Mouse (Mus musculus) forebrain, embryonic 12.5 days (tissue): ENCODE results near the gene Rnf223. TPM values are rescaled to one million over a fixed set of nuclear protein-coding genes. Genes with fewer than 3 reads are reported as not detected.
"Not testable (repeated sequence)": the region's sequence is repeated elsewhere in the genome, so short reads cannot be mapped to it uniquely, and the experiment has no call there.

Source experiments
- ATAC-seq: fragments of 200-750 bp; cut with Nextera tagmentation; 2 replicates; pipeline ENCODE4 v1.8.0; 2017; ENCODE audit warnings: moderate TSS enrichment; ENCODE audit not compliant: low FRiP score
- H3K27ac ChIP-seq: fragments of 300-500 bp; sonication (generic); 2 replicates; pipeline ENCODE4 v1.5.1; 2016; ENCODE audit warnings: mild to moderate bottlenecking
- H3K27me3 ChIP-seq: fragments of 300-500 bp; sonication (generic); 2 replicates; pipeline ENCODE4 v1.6.1; 2016; ENCODE audit warnings: mild to moderate bottlenecking
- H3K36me3 ChIP-seq: fragments of 300-500 bp; sonication (generic); replicated peaks from 2 replicates; pipeline ENCODE4 v1.6.1; 2016; ENCODE audit warnings: mild to moderate bottlenecking
- H3K4me1 ChIP-seq: fragments of 300-500 bp; sonication (generic); 2 replicates; pipeline ENCODE4 v1.6.1; 2016
- H3K4me2 ChIP-seq: fragments of 300-500 bp; sonication (generic); 2 replicates; pipeline ENCODE4 v1.6.1; 2016; ENCODE audit warnings: mild to moderate bottlenecking, moderate library complexity
- H3K4me3 ChIP-seq: fragments of 300-500 bp; sonication (generic); replicated peaks from 2 replicates; pipeline ENCODE4 v1.5.1; 2016; ENCODE audit warnings: mild to moderate bottlenecking
- H3K9ac ChIP-seq: fragments of 300-500 bp; sonication (generic); 2 replicates; pipeline ENCODE4 v1.6.1; 2016; ENCODE audit warnings: mild to moderate bottlenecking
- H3K9me3 ChIP-seq: fragments of 300-500 bp; sonication (generic); 2 replicates; pipeline ENCODE4 v1.6.1; 2016
- WGBS: fragments of 180-500 bp; shearing (Covaris S2); methylation state at CpG from one replicate; pipeline ENCODE4 v1.1.7; 2016; 5-methylcytosine and 5-hydroxymethylcytosine counted together
- polyA plus RNA-seq: library from polyadenylated mRNA; unstranded; fragments of >200 nt; fragmentation: Nextera tagmentation; extraction: Ambion mirVana; gene quantifications from 2 replicates; pipeline ENCODE4 v1.2.1, GENCODE M21; 2016

Rnf223 gene
- polyA plus RNA-seq, 1 experiment from 2014 or later = 1.2 TPM

DNA sequence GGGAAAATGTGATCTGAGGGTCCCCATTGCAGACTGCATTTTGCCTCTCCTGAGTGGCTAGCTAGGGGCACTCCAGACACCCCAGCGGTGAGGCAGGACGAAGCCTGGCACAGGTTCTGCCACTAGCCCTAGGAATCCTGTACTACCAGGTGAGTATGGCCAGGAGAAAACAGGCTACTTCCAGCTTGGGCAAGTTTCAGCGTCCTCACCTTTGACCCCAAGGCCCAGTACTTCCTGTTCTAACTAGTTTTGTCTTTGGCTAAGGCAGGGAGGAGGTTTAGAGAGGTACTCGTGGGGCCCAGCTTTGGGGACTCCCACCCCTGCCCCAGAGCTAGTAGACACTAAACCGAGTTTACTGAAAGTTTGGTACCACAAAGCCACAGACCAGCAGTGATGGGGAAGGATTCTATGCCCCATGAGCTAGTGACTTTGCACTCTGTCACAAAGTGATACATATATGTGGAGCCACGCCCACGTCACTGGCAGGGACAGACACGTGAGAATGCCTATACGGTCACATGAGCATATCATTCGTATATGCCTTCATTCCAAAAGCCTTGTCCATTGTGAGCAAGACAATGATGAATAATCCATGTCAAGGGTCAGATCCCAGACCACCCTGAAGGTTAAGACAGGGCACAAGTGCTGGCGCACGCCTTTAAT lies 3.8 kb downstream of the Rnf223 start:
- Histone ChIP-seq H3K36me3 (no peaks in the 10 kb centered on the region), H3K9ac (no peak overlapping the region), H3K27me3 (no peaks in the 10 kb centered on the region), H3K9me3 (no peaks in the 10 kb centered on the region), H3K4me2 (no peak overlapping the region), H3K27ac (no peak overlapping the region), H3K4me3 (no peak overlapping the region), H3K4me1 (0 out of 2 replicates have a peak, but pooled peaks cover 8% of the 10 kb centered on the region)
- no peak for ATAC-seq
- 85% methylated on average over 12 of the region's 12 CpGs for WGBS

DNA sequence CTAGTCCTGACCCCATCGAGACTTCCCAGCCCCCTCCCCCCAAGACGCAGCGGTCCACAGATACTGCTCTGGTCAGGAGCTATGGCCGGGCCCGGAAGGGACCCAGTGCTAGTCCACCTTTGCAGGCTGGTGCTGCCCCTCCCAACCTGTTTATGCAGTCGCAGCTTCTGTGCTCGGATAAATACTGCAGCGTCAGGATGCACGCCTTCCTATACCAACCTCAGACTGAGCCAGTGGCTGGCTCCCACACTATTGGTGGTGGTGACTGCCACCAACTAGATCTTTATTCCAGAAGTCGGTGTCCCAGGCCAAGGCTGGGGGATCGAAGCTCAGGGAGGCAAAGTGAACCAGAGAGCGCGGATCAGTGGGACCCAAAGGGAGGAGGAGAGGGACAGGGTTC lies 4.8 kb downstream of the Rnf223 start:
- Histone ChIP-seq H3K4me2 (no peak overlapping the region), H3K27me3 (no peaks in the 10 kb centered on the region), H3K9me3 (no peaks in the 10 kb centered on the region), H3K36me3 (no peaks in the 10 kb centered on the region), H3K27ac (no peak overlapping the region), H3K9ac (no peak overlapping the region), H3K4me3 (no peak overlapping the region), H3K4me1 (0 out of 2 replicates have a peak, but pooled peaks cover 8% of the 10 kb centered on the region)
- no peak for ATAC-seq
- 93% methylated on average over 13 of the region's 13 CpGs for WGBS

DNA sequence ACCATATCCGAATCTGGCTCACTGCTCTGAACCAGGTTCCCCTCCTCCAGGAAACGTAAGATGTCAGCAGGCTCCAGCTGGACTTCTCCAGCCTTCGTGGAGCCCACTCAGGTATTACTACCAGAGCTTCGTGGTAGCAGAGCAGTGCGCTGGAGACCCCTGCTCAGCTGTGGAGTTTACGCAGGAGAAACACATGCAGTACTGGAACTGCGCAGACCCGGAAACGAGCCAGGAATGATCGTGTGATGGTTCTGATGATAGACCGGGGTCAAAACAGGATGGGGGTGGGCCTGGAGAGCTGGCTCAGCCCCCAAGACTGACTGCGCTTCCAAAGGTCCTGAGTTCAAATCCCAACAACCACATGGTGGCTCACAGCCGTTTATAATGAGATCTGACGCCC lies 5.5 kb downstream of the Rnf223 start:
- ATAC-seq = no peak
- 0 out of 2 replicates have a peak, but pooled peaks cover 8% of the 10 kb centered on the region for H3K4me1 ChIP-seq
- H3K9ac ChIP-seq = no peak overlapping the region
- 95% methylated on average over 14 of the region's 14 CpGs for WGBS
- H3K4me2 ChIP-seq = no peak overlapping the region
- H3K9me3 ChIP-seq = no peaks in the 10 kb centered on the region
- H3K27me3 ChIP-seq = no peaks in the 10 kb centered on the region
- H3K4me3 ChIP-seq = no peak overlapping the region
- no peak overlapping the region for H3K27ac ChIP-seq
- no peaks in the 10 kb centered on the region for H3K36me3 ChIP-seq

DNA sequence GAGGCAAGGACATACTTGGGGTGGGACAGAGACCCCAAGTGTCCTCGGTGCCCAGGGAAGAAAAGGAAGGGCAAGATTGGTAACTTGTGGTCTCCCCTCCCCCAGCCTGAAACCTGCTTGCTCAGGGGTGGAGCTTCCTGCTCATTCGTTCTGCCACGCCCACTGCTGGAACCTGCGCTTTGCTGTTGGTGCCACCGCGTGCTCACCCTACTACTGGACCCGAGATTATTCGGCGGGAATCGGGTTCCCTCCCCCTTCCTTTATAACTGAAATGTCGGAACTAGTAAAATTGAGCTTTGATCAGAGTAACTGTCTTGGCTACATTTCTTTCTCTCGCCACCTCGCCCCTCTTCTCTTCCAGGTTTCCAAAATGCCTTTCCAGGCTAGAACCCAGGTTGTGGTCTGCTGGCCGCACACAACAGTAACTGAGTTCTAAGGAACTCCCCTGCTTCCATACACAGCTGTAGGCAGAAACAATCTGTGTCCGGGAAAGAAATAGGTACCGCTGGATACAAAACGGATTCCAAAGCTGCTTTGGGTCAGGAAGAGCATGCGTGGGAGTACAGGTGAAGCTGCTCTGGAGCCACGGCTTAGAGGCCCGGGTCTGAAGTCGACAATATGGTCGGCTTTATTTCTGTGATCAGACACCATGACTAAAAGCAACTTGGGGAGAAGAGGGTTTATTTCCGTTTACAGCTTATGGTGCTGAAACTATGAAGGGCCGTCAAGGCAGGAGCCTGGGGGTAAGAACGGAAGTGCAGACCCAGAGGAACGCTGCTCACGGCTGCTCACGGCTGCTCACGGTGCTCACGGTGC lies 6.2 kb downstream of the Rnf223 start:
- Histone ChIP-seq H3K4me1 (0 out of 2 replicates have a peak, but pooled peaks cover 8% of the 10 kb centered on the region), H3K27me3 (no peaks in the 10 kb centered on the region), H3K9ac (no peak overlapping the region), H3K4me2 (no peak overlapping the region), H3K27ac (no peak overlapping the region), H3K9me3 (no peaks in the 10 kb centered on the region), H3K4me3 (no peak overlapping the region), H3K36me3 (no peaks in the 10 kb centered on the region)
- 95% methylated on average over 30 of the region's 30 CpGs for WGBS
- ATAC-seq = no peak

DNA sequence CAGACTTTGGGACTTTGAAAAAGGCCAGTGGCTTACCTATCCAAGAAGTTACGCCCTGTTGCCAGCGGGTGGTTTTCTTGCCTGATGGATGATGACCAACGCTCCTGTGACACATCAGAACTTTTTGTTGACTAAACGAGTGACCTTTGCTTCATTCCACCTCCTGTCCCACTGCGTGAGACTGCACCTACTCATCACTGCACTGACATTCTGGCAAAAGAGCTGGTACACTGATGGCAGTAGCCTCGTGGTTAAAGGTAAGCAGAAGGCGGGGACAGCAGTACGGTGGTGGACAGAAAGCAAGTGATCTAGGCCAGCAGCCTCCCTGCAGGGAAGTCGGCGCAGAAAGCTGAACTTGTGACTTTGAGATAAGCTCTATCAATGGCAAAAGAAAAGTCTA lies 20.6 kb downstream of the Rnf223 start:
- H3K4me3 ChIP-seq, H3K4me1 ChIP-seq, H3K36me3 ChIP-seq, H3K4me2 ChIP-seq, H3K27ac ChIP-seq, H3K27me3 ChIP-seq, H3K9me3 ChIP-seq, ATAC-seq, H3K9ac ChIP-seq: not testable (repeated sequence)
- 94% methylated on average over 10 of the region's 10 CpGs for WGBS

DNA sequence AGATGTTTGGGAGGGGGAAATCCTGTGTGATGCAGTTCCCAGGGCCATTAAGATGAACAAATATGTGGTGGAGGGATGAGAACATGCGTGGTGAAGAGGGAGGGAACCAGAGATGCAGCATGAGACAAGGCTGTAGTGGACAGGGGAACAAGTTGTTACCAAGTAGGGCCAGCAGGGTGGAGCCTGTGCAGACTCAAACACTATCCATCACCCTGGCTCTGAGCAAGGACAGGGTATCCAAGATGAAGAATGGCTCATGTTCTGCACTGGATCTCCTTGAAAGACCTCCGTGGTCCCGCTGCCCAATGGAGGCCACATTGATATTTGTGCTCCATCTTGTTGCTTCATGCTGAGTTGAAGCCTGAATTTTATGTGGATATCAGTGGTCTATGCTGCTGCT lies 24.5 kb downstream of the Rnf223 start:
- no peaks in the 10 kb centered on the region for H3K36me3 ChIP-seq
- H3K9ac ChIP-seq = no peak overlapping the region
- H3K27ac ChIP-seq = no peak overlapping the region
- no peak overlapping the region for H3K4me3 ChIP-seq
- no peaks in the 10 kb centered on the region for H3K4me1 ChIP-seq
- no peaks in the 10 kb centered on the region for H3K27me3 ChIP-seq
- ATAC-seq = no peak
- H3K4me2 ChIP-seq = no peak overlapping the region
- peaks cover 15% of the 10 kb centered on the region for H3K9me3 ChIP-seq
- WGBS = 96% methylated on average over 3 of the region's 3 CpGs

DNA sequence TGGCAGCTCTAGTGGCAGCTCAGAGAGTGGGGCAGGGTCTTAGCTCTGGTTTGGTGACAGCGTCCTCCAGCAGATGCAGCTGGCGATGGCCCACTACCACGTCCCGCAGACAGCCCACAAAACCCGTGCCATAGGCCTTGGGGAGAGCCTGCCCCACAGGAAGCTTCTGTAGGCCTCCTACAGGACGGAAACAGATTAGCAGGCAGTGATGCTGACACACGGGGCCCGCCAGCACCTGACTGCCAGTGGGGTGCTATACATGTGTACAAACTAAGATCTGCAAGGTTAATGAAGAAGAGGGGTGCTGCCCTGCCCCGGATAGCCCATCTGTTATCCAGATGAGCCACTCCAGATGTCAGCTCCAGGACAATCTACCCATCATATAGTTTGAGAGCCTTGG lies 36.2 kb downstream of the Rnf223 start:
- no peak overlapping the region for H3K9ac ChIP-seq
- peaks cover 98% of the 10 kb centered on the region for H3K36me3 ChIP-seq
- no peak for ATAC-seq
- H3K27ac ChIP-seq = no peak overlapping the region
- no peaks in the 10 kb centered on the region for H3K27me3 ChIP-seq
- H3K4me1 ChIP-seq = no peaks in the 10 kb centered on the region
- H3K9me3 ChIP-seq = peaks cover 12% of the 10 kb centered on the region
- H3K4me3 ChIP-seq = no peak overlapping the region
- no peak overlapping the region for H3K4me2 ChIP-seq
- WGBS = 85% methylated on average over 9 of the region's 9 CpGs

DNA sequence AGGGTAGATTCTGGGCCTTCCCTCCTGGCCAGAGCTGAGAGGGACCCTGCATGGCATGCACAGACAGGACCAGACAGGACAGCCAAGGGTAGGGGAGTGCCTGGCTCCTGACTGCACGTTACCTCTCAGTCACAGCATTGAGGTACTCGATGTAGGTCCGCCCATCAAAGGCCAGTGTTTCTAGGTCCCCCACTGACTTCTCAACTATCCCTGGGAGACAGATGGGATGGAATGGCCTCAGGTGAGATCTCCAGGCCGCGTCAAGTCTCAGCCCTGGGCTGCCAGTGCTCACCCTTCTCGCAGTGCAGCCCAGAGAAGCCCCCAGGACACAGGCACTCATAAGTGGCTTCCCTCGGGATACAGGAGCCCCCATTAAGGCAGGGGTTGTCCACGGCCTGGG lies 38.3 kb downstream of the Rnf223 start:
- Histone ChIP-seq H3K9me3 (no peaks in the 10 kb centered on the region), H3K27ac (no peak overlapping the region), H3K36me3 (peaks cover 100% of the 10 kb centered on the region), H3K27me3 (no peaks in the 10 kb centered on the region), H3K4me3 (no peak overlapping the region), H3K4me1 (no peaks in the 10 kb centered on the region), H3K9ac (no peak overlapping the region), H3K4me2 (no peak overlapping the region)
- 97% methylated on average over 8 of the region's 8 CpGs for WGBS
- no peak for ATAC-seq

DNA sequence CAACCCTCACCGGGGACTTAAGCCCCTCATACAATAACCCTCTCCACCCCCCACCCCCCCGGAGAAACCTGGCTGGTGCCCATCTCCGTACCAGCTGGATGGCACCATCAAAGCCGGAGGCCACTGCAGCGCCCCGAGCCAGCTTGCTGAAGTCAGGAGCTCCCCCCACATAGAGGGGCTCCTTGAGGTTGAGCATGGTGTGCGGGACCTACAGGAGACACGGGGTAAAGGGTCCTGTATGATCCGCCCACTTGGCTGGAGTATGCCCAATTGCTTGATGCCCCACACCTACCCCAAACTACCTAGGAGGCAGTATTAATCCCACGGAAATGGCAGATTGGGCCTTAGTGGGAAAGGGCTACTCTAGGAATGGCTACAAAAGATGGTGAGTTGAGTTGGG lies 38.8 kb downstream of the Rnf223 start:
- no peaks in the 10 kb centered on the region for H3K4me1 ChIP-seq
- no peaks in the 10 kb centered on the region for H3K27me3 ChIP-seq
- H3K27ac ChIP-seq = no peak overlapping the region
- no peak overlapping the region for H3K4me2 ChIP-seq
- H3K4me3 ChIP-seq = no peak overlapping the region
- no peaks in the 10 kb centered on the region for H3K9me3 ChIP-seq
- peaks cover 100% of the 10 kb centered on the region for H3K36me3 ChIP-seq
- no peak overlapping the region for H3K9ac ChIP-seq
- ATAC-seq = no peak
- 94% methylated on average over 10 of the region's 10 CpGs for WGBS

DNA sequence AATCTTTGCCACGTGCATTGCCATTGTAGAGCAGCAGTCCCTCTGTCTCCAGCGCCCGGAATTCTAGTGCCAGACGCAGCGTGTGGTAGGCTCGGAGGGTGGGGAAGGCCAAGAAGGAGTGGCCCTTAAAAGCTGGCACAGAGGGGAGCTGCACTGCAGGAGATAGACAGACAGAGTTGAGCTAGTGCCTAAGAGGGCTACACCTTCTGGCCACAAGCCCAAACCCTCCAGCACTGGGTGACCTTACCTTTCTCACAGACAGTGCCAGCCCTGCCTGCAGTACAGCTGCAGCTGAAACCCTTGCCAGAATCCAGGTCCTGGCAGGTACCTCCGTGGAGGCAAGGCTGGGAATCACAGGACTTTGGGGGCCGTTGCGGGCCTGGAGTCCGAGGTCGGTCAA lies 41.5 kb downstream of the Rnf223 start:
- peaks cover 100% of the 10 kb centered on the region for H3K36me3 ChIP-seq
- H3K27ac ChIP-seq = no peak overlapping the region
- no peak overlapping the region for H3K9ac ChIP-seq
- no peak overlapping the region for H3K4me3 ChIP-seq
- H3K27me3 ChIP-seq = no peaks in the 10 kb centered on the region
- no peak for ATAC-seq
- no peaks in the 10 kb centered on the region for H3K4me1 ChIP-seq
- no peaks in the 10 kb centered on the region for H3K9me3 ChIP-seq
- WGBS = 95% methylated on average over 11 of the region's 11 CpGs
- no peak overlapping the region for H3K4me2 ChIP-seq

DNA sequence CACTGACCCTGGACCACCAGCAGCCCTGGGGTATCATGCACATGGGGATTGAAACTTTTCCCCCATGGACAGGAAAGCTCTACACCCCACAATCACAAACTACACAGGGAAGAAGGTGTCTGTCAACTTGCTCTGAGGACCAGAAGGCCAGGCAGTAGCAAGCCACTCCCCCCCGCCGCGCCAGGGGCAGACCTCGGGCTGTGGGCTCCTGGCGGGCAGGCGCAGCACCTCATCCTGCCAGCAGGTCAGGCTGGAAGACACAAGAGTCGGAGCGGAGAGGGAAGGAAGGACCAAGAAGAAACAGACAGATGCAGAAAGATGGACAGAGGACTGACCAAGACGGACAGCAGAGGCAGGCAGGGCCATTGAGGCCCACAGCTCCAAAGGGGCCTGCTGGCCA lies 47.3 kb downstream of the Rnf223 start:
- H3K4me1 ChIP-seq = peaks cover 15% of the 10 kb centered on the region
- 96% methylated on average over 9 of the region's 9 CpGs for WGBS
- no peaks in the 10 kb centered on the region for H3K9me3 ChIP-seq
- H3K27ac ChIP-seq = no peak overlapping the region
- H3K9ac ChIP-seq = no peak overlapping the region
- no peak overlapping the region for H3K4me2 ChIP-seq
- H3K36me3 ChIP-seq = peaks cover 99% of the 10 kb centered on the region
- no peak overlapping the region for H3K4me3 ChIP-seq
- no peak for ATAC-seq
- no peaks in the 10 kb centered on the region for H3K27me3 ChIP-seq
